Mouse (Mus musculus) stomach, postnatal 0 days (tissue): ENCODE results near the gene Tapt1.

Experiments used
- CTCF ChIP-seq: IDR thresholded peaks from 2 replicates; pipeline ENCODE4 v1.5.1; 2016; ENCODE audit warnings: antibody characterized with exemption, low read depth, mild to moderate bottlenecking, moderate library complexity
- EP300 ChIP-seq: optimal IDR thresholded peaks from 2 replicates; pipeline ENCODE3; 2016; ENCODE audit warnings: antibody characterized with exemption

GRCm38 (mm10) chr5:44259678-44260077, 33.3 kb upstream of the Tapt1 start:
- no peak for TF ChIP-seq CTCF
- TF ChIP-seq EP300: no peak
